Mouse (Mus musculus) thymus, adult 18-20 months (tissue): Measurements from ENCODE around the gene Pgrmc1.
"Not testable (repeated sequence)": the region's sequence is repeated elsewhere in the genome, so short reads cannot be mapped to it uniquely, and the experiment has no call there.

Experiments used
- DNase-seq, 2 experiments: peaks; one replicate each; pipeline ENCODE4 v3.0.0; 2022; ENCODE audit warnings: mixed read lengths in 2 of 2

Gene Pgrmc1

DNA sequence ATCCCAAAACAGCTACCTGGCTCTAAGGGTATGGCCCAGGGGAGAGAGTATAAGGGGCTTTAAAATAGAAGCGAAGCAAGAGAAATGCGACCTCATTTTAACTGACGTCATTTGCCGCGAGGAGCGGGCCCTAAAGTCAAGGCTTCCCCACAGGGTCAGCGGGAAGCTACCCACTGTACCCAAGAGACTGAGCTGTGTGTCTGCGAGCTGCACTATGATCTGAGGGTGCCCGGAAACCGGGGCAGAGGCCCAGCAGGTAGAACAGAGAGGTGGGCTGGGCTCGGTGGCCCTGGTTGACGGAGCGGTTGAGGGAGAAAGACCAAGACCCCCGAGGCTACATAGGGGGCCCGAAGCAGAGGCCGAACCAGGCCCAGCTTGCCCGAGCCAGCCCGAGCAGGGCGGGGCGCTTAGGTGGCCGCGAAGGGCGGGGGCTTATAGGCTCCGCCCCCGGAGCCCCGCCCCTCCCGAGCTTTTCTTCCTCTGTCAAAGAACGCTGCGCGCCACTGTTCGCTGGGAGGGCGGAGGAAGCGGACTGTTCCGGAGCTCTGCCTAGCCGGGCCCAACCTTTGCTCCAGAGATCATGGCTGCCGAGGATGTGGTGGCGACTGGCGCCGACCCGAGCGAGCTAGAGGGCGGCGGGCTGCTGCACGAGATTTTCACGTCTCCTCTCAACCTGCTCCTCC, at the start of gene Pgrmc1:
Gene Pgrmc1, plus strand, starts transcription at position 500 of the 683 bp plus-strand sequence.
- peak; percentile 74 to 78 for DNase-seq

DNA sequence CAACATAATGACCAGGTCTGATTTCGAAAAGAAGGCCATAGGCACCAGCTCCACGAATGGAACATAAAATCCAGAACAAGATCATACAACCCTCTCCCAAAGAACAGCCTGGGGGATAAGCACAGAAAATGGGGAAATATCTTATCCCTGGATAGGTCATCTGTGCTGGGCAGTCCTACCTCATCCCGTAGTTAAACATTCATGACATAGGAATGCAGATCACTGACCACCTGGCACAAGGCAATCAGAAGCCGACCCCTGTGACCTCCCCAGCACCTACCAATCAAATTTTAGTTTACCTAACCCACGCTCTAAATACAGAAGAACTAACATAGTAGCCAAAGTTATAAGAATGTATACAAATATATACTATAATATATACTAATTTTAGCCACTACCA, 49.2 kb upstream of the Pgrmc1 start:
- DNase-seq: no peak

DNA sequence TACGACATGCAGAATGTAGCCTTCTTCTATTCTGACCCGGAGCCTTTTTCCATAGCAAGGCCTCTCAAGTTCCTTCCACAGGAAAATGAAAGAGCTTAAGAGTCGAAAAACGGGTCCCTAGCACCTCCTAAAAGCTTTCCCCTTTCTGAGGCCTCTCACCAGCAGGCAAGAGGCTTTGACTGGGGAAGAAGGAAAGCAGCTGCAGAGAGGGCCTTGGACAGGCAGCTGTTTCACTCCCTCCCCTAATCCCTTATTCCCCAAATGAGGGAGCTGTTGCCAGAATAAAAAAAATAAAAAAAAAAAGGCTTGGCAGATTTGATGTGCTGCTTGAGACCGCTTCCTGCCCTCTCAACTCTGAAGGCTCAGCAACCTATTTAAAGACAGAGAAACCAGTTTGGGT, 47.1 kb upstream of the Pgrmc1 start:
- DNase-seq: no peak

DNA sequence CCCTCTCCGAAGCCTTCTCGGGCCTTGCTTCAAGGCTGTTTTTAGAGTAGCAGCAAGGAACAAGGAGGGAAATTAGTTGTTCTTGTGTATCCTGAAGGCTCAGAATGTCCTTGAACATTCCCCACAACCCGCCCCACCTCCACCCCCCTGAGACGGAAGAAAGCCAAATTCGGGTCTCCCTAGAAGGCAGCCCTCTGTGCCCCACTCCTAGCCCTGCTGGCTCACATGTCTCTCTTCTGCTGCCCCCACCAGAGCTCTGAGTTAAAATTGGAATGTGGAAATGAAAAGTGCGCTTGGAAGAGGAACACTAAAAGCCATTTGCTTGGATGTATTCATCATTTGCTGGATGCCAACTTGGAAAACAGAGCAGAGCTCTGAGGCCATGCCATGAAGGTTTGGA, 46.7 kb upstream of the Pgrmc1 start:
- DNase-seq: no peak

DNA sequence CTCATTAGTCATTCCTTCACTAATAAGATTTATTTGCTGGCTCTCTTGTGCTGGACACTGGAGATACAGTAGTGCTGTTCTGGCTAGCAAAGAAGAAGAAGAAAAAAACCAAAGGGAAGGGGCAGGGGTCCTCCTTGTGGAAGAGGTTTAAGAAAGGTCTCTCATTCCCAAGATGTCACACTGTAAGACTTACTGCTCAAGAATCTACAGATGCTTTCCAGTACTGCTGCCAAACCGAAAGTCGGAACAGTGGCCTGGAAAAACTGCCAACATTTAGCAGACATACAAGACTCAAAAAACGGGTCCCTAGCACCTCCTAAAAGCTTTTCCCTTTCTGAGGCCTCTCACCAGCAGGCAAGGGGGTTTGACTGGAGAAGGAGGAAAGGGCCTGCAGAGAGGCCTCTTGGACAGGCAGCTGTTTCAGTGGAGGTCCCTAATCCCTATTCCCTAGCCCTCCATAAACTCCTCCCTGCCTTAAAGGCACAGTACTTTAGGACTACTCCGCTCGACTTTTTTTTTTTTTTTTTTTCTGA, 45.9 kb upstream of the Pgrmc1 start:
- DNase-seq: no peak

DNA sequence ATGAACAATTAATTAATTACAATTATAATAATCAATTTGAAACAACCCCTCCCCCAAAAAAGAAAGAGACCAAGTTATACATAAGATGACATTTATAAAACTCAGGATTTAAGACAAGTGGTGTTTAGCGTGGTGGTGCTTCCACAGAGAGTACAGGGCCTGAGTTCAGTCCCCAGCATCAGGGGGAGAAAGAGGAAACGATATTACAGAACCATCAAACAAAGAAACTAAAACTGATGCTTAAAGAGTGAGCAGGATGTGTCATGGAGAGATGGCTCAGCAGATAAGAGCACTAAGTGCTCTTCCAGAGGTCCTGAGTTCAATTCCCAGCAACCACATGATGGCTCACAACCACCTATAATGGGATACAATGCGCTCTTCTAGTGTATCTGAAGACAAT, 45.3 kb upstream of the Pgrmc1 start:
- DNase-seq: no peak

DNA sequence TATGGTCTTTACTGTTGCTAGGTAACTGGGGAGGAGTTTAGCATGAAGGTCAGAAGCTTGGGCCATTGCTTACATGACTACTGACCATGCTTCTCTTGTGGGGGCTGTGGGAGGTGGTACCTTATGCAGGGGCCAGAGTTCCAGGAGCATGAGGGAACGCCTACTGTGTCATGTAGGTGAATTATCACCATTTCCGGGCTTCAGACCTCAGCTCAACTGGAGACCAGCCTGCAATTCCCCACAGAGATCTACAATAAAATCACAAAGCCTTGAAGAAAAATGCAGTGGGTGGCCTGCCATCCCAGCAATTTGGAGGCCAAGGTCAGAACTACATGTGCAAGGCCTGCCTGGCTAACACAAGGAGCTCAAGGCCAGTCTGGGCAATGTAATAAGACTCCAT, 42.8 kb upstream of the Pgrmc1 start:
- not testable (repeated sequence) for DNase-seq

DNA sequence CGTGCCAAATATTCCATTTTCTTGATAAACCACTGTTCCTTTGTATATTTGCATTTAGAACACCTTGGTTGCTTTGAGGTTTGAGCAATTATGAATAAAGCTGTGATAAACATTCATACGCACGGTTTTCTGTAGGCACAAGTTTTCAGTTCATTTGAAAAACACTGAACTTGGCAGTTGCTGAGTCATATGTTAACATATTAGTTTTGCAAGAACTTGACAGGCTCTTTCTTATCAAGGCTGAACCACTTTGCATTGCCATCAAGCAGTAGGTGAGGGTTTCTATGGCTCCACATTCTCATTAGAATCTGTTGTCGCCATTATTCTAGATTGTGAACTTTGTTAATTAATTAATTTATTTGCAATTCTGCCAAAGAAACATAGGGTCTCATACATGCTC, 37.8 kb upstream of the Pgrmc1 start:
- DNase-seq: no peak

DNA sequence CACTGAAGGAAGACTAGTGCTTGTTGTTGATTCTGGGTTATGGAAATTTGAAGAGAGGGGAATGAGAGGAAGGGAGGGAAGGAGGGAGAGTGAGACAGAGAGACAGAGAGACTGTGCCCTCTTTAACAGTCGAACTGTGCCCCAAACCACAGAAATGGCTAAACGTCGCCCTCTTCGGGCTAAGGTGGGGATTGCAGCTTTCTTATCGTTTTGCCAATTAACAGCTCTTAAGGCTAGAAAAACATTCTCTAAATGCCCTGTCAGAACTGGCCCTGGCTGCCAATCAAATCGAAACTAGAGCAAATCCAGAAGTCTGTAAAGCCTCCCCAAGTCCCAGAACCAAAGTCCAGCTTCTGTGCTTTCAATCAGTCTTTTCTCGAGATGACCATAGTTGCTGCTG, 36.4 kb upstream of the Pgrmc1 start:
- DNase-seq: peak; percentile 11 to 26

DNA sequence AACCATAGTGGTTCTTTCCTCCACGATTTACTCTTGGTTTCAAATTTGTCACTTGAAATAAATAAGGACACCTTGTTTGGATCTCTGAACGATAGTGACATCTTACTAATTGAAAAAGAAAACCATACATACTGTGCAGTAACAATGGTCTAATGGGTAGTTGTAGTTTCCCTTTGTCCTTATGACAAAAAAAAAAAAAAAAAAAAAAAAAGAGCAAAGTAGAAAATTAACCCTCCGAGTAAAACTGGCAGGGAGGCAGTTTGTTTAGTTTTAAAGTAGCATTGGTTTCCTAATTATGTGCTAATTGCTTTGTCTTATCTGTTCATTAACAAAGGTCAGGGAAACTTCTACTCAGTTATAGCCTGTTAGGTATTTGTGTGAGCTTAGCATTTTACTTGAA, 35.9 kb upstream of the Pgrmc1 start:
- no peak for DNase-seq

DNA sequence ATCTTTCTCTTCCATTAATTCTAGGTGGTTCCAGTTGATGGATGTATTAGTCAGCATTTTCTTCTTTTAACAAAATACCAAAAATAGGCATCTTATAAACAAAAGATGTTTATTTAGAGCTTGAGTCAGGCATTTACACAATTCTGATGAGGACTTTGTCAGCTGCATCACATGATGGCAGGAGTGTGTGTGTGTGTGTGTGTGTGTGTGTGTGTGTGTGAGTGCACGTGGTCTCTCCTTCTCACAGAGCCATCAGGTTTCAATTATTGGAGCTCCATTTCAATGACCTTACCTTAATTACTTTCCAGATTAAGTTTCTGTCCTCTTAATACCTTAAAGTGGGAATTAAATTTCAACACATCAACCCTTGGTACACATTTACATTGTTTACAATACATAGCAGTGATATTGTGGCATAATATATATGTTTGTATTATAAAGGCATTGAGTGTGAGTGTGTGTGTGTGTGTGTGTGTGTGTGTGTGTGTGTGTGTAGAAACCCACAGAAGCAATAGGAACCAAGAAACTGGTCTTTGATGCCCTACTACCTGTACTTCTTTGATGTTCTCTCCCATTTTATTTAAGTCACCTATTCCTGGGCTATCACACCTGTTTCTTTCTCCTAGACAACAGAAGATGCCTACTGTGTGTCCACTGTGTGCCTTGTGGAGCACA, 11.2 kb upstream of the Pgrmc1 start:
- DNase-seq: no peak

DNA sequence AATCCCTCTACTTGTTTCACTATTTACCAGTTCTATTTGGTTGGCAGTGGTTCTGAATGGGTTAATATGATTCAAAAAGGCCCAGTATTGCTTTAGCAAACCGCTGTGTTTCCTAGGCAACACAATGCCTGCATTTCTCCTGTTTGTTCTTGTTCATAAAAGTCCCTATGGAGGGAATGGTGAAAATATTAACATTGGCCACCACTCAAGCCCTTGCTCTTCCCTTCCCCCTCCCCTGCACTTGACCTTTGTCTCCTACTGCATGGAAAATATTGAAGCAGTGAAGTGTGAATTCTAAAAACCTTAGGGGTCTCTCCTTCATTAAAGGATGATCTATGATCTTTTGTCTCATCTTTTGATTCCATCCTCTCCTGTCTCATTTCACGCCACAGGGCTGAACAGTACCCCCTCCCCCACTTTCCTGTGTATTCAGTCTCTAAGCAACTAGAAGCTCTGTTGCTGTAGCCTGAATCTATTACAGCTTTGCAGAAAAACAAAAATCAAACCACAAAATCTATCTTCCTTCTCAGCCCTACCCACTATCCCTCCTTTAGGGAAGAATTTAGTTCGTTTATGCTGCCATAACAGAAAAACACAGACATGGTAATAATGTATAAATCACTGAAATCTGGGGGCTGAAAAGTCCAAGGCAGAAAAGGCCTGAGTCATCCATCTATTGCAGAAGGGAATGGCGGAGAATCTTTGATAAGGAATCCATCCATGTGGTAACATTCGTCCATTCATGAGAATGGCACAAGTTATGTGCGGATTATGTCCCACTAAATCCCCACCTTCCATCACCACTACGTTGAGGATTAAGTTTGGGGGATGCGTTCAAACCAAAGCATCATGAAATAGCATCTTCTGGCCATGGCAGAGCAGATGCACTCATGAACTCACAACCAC, 10.4 kb upstream of the Pgrmc1 start:
- no peak for DNase-seq

DNA sequence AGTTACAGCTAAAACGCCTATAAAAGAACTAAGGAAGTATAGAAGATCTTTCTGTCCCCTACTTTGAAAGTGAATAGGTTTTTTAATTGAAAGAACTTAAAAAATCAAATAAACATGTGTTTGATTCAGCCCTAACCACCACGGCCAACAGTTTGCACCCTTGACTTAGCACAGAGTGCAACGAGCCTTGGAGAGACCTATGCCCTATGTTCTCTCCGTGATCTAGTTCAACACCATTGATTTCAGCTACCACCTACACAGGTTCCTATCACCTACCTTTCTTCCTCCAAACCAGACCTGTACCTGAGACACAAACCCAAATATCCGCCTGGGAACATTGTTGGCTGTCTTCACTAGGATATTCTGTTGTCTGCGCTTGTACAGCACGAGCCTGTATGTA, 7.7 kb upstream of the Pgrmc1 start:
- DNase-seq: no peak

DNA sequence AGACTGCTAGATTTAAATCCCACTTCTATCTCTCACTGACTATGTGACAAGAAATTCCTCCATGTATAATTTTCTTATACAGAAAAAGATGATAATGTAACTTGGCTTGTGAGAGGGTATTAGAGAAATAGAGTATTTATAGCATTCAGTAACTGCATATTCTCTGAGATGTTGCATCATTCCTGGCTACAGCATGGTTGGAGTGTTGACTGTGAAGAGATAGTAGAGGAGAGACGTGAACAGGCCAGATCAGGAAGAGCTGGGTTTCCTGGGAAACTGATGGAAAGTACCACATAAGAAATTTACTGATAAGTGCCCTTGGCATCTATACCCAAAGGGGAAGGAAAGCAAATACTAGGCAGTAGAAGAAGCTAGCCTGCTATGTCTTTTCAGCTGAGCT, 6.9 kb upstream of the Pgrmc1 start:
- DNase-seq: no peak

DNA sequence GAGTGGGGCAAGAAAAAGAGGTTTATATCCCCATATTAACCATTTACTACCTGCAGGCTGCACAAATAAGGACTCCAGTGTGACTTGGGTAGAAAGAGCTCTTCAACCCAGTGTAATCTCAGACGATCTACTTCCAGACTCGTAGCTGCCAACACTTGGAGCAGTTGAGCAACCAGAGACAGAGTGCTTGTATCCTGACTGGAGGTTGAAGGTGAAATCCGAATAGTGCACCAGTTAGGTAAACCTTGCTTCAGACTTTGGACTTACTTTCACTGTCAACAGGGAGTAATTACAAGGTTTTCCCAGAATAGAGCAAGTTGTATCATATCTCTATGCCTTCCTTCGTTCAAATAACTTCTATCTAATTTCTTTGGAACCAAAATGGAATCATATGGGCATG, 6.5 kb upstream of the Pgrmc1 start:
- DNase-seq: no peak

DNA sequence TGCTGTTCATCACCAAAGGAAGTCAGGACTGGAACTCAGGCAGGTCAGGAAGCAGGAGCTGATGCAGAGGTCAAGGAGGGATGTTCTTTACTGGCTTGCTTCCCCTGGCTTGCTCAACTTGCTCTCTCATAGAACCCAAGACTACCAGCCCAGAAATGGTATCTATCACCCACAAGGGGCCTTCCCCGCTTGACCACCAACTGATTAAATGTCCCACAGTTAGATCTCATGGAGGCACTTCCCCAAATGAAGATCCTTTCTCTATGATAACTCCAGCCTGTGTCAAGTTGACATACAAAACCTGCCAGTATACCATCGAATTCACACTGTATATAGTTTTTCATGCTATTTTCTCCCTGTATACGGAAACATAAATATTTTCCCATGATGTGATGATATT, 2.8 kb upstream of the Pgrmc1 start:
- DNase-seq: no peak

DNA sequence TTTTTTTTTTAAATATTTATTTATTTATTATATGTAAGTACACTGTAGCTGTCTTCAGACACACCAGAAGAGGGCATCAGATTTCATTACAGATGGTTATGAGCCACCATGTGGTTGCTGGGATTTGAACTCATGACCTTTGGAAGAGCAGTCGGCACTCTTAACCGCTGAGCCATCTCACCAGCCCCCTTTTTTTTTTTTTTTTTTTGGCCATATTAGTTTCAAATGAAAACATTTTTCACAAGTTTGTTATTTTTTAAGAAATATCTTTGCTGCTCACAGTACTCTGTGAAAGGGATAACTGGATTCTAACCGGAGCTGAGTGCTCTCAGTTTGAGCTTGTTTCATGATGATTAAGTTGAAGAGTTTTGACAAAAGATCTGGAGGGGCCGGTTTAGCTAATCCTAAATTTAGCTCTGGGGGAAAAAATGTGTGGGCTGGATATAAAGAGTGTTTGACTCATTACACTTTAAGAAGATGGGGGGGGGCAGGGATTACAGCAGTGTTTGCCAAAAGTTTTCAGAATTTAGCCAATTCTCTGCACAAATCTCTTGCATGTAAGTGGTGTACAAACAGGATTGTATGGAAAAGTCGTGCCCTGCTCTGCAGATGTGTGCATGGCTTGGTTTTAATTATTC, 1.4 kb upstream of the Pgrmc1 start:
- DNase-seq: not testable (repeated sequence)

DNA sequence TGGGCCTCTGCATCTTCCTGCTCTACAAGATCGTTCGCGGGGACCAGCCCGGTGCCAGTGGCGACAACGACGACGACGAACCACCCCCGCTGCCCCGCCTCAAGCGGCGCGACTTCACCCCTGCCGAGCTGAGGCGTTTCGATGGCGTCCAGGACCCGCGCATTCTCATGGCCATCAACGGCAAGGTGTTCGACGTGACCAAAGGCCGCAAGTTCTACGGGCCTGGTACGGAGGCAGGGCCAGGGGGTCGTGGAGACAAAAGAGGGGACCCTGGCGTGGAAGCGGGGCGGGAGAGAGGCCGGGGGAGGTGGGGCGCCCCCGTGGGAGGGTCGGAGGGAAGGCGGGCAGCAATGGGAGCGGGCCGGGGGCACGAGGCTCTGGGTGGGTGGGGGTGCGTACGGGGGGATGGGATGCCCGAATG, 394 bp downstream of the Pgrmc1 start:
- no peak for DNase-seq

DNA sequence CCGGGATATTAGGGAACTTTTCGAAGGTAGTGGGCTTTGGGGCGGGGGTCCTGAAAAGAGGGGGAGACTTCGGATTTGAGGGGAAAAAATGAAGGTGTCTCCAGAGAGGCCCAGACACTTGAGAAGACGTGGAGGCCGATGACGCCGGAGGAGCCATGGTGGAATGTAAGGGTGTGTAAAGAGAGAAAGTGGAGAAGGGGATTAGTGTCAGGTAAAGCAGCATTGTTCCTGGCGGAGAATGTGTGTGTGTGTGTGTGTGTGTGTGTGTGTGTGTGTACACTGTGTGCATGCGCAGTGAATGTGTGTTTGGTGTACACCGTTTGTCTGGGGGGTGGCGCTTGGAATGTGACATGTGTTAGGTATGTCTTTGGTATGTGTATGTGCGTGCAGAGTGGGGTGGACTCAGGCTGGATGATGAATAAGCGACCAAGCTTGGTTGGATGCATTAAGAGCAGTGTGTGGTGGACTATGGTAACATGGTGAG, 897 bp downstream of the Pgrmc1 start:
- peak in 1 of 2 experiments; percentile 4 for DNase-seq

DNA sequence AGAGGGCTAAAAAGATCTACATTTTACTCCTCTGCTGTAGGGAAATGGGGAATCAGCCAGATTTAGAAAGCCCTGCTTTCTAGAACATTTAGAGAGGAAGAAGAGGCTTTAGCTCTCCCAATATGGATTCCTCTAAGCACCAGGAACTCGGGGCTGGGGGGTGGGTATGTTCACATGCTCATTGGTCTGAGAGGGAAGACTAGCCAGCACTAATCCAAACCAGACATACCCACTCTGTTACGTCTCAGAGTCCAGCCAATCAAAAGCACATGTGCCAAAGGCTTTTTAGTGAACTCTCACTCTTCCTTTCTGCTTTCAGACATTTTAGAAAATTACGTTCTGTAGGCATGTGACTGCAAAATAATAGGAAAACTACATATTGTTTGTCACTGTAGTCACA, 1.6 kb downstream of the Pgrmc1 start:
- DNase-seq: no peak

DNA sequence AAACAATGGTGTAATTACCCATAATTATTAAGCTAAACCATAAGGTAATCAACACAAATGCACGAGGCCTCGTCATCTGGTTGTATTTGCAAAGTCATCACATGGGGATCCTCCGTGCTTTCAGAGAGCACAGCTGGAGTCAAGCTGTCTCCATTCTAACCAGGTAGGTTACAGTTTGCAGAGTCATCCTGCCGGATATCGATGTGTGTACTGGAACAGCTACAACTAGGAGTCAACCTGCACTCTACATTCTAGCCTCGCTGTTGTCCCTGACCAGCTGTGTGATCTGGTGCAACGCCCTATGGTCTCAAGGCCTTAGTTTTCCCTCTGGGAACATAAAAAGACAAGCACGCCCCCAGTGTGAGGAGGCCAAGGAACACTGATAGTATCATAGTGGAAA, 2.1 kb downstream of the Pgrmc1 start:
- DNase-seq: no peak

DNA sequence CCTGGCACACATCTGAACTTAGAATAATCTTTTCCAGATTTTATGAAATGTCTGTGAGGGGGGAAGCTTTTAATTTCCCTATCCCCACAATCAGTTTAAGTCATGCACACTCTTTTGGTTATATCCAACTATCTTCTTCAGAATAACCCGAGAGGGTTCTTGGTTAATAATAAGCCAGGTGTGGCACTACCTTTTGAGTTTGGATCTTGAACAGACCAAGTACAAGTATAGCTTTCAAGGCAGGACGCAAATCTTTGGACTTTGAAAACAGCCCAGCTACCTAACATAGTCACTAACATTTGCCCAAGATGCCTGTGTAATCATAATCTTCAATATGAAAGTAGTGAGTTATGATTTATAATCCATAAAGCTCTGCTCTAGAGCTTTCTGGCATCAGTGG, 4.9 kb downstream of the Pgrmc1 start:
- no peak for DNase-seq

DNA sequence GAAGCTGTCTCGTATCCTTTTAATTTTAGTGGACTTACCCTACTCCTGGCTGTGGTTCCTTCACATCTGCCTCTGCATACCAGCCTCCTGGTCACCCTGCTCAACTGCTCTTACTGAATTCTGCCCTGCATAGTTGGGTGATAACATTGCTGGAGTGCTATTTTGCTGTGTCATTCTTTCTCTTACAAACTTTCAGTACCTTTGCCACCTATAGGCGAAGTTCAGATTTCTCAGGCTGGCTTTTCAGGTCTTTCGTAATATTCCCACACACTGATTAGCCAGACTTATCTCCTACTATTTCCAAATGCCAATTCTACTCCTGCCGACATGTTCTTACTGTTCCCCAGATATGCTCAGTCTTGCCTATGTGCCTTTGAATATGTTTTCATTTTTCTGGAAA, 6.0 kb downstream of the Pgrmc1 start:
- no peak for DNase-seq
